Comparison of ENCODE assay signal across 26 mouse cellular contexts in genomic region chr17:27720326-27720725, GRCm38 (mm10). TPM values are rescaled to one million over a fixed set of nuclear protein-coding genes. Genes with fewer than 3 reads are reported as not detected.
A peak's percentile ranks its signal among the peaks of the same experiment; 100 is the strongest.
DNase-seq lines count a peak whose midpoint lies in the region; ATAC-seq and TF ChIP-seq lines count a peak whose summit lies in the region.
"Had no signal": no experiment of that assay in that cellular context is flagged by ENCODE, and none has a peak within 500 bp of the region (broad histone marks: within the 10 kb centered on the region; RNA-seq: fewer than 3 reads in every experiment).

No protein-coding gene starts in this region.

- peak; percentile 67 for DNase-seq in retina, postnatal 1 day
- DNase-seq in testis, postnatal 14 days (ENCODE audit: low spot score): no peak
- DNase-seq in c-Kit-positive CD71-positive TER-119-positive erythroid progenitor cells, embryonic 14.5 days (ENCODE audit: low spot score): no peak
- DNase-seq: adrenal gland, adult 2 months; adrenal gland, postnatal 25 days; cerebellum, adult 18-20 months; cerebellum, adult 9-11 months; cerebellum, postnatal 36 days; embryo, embryonic 11 days; gastrocnemius, postnatal 10 days; gastrocnemius, postnatal 36 days; heart, adult 2 months; heart, postnatal 14 days; heart, postnatal 4 days had no signal

- WGBS in hindbrain, embryonic 13.5 days: 39% methylated on average over 9 of the region's 9 CpGs
- 41% methylated on average over 9 of the region's 9 CpGs for WGBS in hindbrain, embryonic 16.5 days
- 51% methylated on average over 9 of the region's 9 CpGs for WGBS in neural tube, embryonic 14.5 days
- WGBS in neural tube, embryonic 15.5 days: 49% methylated on average over 9 of the region's 9 CpGs

- H3K4me3 ChIP-seq in hindbrain, embryonic 13.5 days: no peak overlapping the region
- H3K4me3 ChIP-seq in hindbrain, embryonic 16.5 days (ENCODE audit: low read length): no peak overlapping the region
- H3K4me3 ChIP-seq in neural tube, embryonic 14.5 days (ENCODE audit: low read depth, low read length): no peak overlapping the region
- H3K4me3 ChIP-seq in neural tube, embryonic 15.5 days (replicated peaks): no peak overlapping the region
- H3K4me3 ChIP-seq in ES-Bruce4 (ENCODE audit: low read depth, low read length): peak overlapping the region; percentile 12; the same call in 1 of the 2 replicates
- H3K4me3 ChIP-seq: forebrain, embryonic 10.5 days; forebrain, embryonic 13.5 days; heart, adult 2 months; heart, embryonic 10.5 days; heart, embryonic 13.5 days; hindbrain, embryonic 12.5 days had no signal

- H3K9ac ChIP-seq in hindbrain, embryonic 13.5 days: peak overlapping the region; percentile 40; the same call in 1 of the 2 replicates
- H3K9ac ChIP-seq in hindbrain, embryonic 16.5 days (ENCODE audit: low read depth, low read length): no peak overlapping the region
- H3K9ac ChIP-seq in neural tube, embryonic 14.5 days (replicated peaks; ENCODE audit: low read depth, low read length): 0 out of 2 replicates have a peak overlapping the region, but pooled peaks have one; percentile 7
- H3K9ac ChIP-seq in neural tube, embryonic 15.5 days (replicated peaks): no peak overlapping the region
- no peak overlapping the region for H3K9ac ChIP-seq in ES-Bruce4 (ENCODE audit: low read depth, poor library complexity, severe bottlenecking)
- H3K9ac ChIP-seq: forebrain, embryonic 13.5 days; heart, embryonic 13.5 days; hindbrain, embryonic 12.5 days had no signal

- ATAC-seq in hindbrain, embryonic 13.5 days (ENCODE audit: low FRiP score): no peak
- ATAC-seq in hindbrain, embryonic 16.5 days: no peak
- ATAC-seq in neural tube, embryonic 14.5 days (ENCODE audit: low read depth): no peak
- no peak for ATAC-seq in neural tube, embryonic 15.5 days (ENCODE audit: low FRiP score)
- ATAC-seq: forebrain, embryonic 13.5 days; forebrain, embryonic 16.5 days had no signal

- TF ChIP-seq POLR2A in ES-Bruce4 (IDR thresholded peaks at IDR 0.05; ENCODE audit: insufficient read depth, low read length): no peak

- H3K36me3 ChIP-seq in hindbrain, embryonic 13.5 days: no peaks in the 10 kb centered on the region
- H3K36me3 ChIP-seq in hindbrain, embryonic 16.5 days (ENCODE audit: control insufficient read depth, insufficient read depth, low read length): no peaks in the 10 kb centered on the region
- H3K36me3 ChIP-seq in neural tube, embryonic 14.5 days (ENCODE audit: control insufficient read depth, insufficient read depth, low read length): no peaks in the 10 kb centered on the region
- no peaks in the 10 kb centered on the region for H3K36me3 ChIP-seq in neural tube, embryonic 15.5 days
- H3K36me3 ChIP-seq in ES-Bruce4 (ENCODE audit: control insufficient read depth, insufficient read depth, low read length, poor library complexity, severe bottlenecking): no peaks in the 10 kb centered on the region
- H3K36me3 ChIP-seq: forebrain, embryonic 10.5 days; heart, embryonic 10.5 days; heart, embryonic 13.5 days; hindbrain, embryonic 12.5 days had no signal

- peaks cover 23% of the 10 kb centered on the region for H3K4me1 ChIP-seq in hindbrain, embryonic 13.5 days (replicated peaks)
- H3K4me1 ChIP-seq in hindbrain, embryonic 16.5 days (ENCODE audit: control insufficient read depth, insufficient read depth, low read depth, low read length): peaks cover 12% of the 10 kb centered on the region; the same call in 1 of the 2 replicates
- H3K4me1 ChIP-seq in neural tube, embryonic 14.5 days (ENCODE audit: control insufficient read depth, insufficient read depth, low read length): no peaks in the 10 kb centered on the region
- H3K4me1 ChIP-seq in neural tube, embryonic 15.5 days: peaks cover 24% of the 10 kb centered on the region
- peaks cover 4% of the 10 kb centered on the region for H3K4me1 ChIP-seq in ES-Bruce4 (ENCODE audit: control insufficient read depth, insufficient read depth, low read length)

- H3K9me3 ChIP-seq in hindbrain, embryonic 13.5 days: no peaks in the 10 kb centered on the region
- H3K9me3 ChIP-seq in hindbrain, embryonic 16.5 days (ENCODE audit: control insufficient read depth, low read length): no peaks in the 10 kb centered on the region
- no peaks in the 10 kb centered on the region for H3K9me3 ChIP-seq in neural tube, embryonic 14.5 days (ENCODE audit: control insufficient read depth, low read length)
- H3K9me3 ChIP-seq in neural tube, embryonic 15.5 days (replicated peaks): no peaks in the 10 kb centered on the region
- no peaks in the 10 kb centered on the region for H3K9me3 ChIP-seq in ES-Bruce4 (replicated peaks; ENCODE audit: control insufficient read depth, insufficient read depth, low read length, poor library complexity, severe bottlenecking)
- H3K9me3 ChIP-seq: forebrain, embryonic 10.5 days; forebrain, embryonic 13.5 days; heart, embryonic 10.5 days; heart, embryonic 13.5 days; hindbrain, embryonic 12.5 days had no signal

- H3K27me3 ChIP-seq in hindbrain, embryonic 13.5 days: peaks cover 14% of the 10 kb centered on the region
- no peaks in the 10 kb centered on the region for H3K27me3 ChIP-seq in hindbrain, embryonic 16.5 days (replicated peaks; ENCODE audit: control insufficient read depth, insufficient read depth, low read length)
- H3K27me3 ChIP-seq in neural tube, embryonic 14.5 days (ENCODE audit: control insufficient read depth, insufficient read depth, low read length): no peaks in the 10 kb centered on the region
- no peaks in the 10 kb centered on the region for H3K27me3 ChIP-seq in neural tube, embryonic 15.5 days (replicated peaks)
- no peaks in the 10 kb centered on the region for H3K27me3 ChIP-seq in ES-Bruce4 (ENCODE audit: control insufficient read depth, insufficient read depth, low read length, poor library complexity, severe bottlenecking)

- no peak for TF ChIP-seq EP300 in ES-Bruce4 (IDR thresholded peaks at IDR 0.05; ENCODE audit: insufficient read depth, low read depth, low read length)

- no peak overlapping the region for H3K4me2 ChIP-seq in hindbrain, embryonic 13.5 days
- H3K4me2 ChIP-seq in hindbrain, embryonic 16.5 days (ENCODE audit: low read length): no peak overlapping the region
- no peak overlapping the region for H3K4me2 ChIP-seq in neural tube, embryonic 14.5 days (ENCODE audit: low read depth, low read length)
- H3K4me2 ChIP-seq in neural tube, embryonic 15.5 days: no peak overlapping the region
- H3K4me2 ChIP-seq: forebrain, embryonic 13.5 days; heart, embryonic 13.5 days; hindbrain, embryonic 12.5 days had no signal

- TF ChIP-seq CTCF in ES-Bruce4 (IDR thresholded peaks at IDR 0.05; ENCODE audit: low read depth, low read length): no peak

- no peak overlapping the region for H3K27ac ChIP-seq in hindbrain, embryonic 13.5 days
- H3K27ac ChIP-seq in hindbrain, embryonic 16.5 days (ENCODE audit: low read depth, low read length): no peak overlapping the region
- H3K27ac ChIP-seq in neural tube, embryonic 14.5 days (ENCODE audit: low read depth, low read length): no peak overlapping the region
- no peak overlapping the region for H3K27ac ChIP-seq in neural tube, embryonic 15.5 days (replicated peaks)
- H3K27ac ChIP-seq in ES-Bruce4 (ENCODE audit: insufficient read depth, low read length): no peak overlapping the region
- H3K27ac ChIP-seq: forebrain, embryonic 10.5 days; forebrain, embryonic 13.5 days; heart, adult 2 months; heart, embryonic 10.5 days; heart, embryonic 13.5 days; hindbrain, embryonic 12.5 days had no signal

RNA-seq across cellular contexts. Expression of gene Spdef, which starts 8.4 kb away (rescaled TPM):
- 0.60 TPM in 2 replicates for polyA plus RNA-seq in hindbrain, embryonic 13.5 days (2015; fragmentation: Nextera tagmentation; extraction: Ambion mirVana)
- polyA plus RNA-seq in hindbrain, embryonic 16.5 days (2015; fragmentation: Nextera tagmentation; extraction: Ambion mirVana): 0.60 and 1.6 TPM in 2 replicates
- 0.59 and 1.3 TPM in 2 replicates for polyA plus RNA-seq in neural tube, embryonic 14.5 days (2014; fragmentation: Nextera tagmentation; extraction: Ambion mirVana)
- 0.92 and 1.9 TPM in 2 replicates for polyA plus RNA-seq in neural tube, embryonic 15.5 days (2015; fragmentation: Nextera tagmentation; extraction: Ambion mirVana)
- 1.2 and 1.4 TPM in 2 replicates for polyA plus RNA-seq in ES-Bruce4 (2011; ENCODE audit: insufficient read depth, insufficient read length, low read depth, missing spikeins)
- polyA plus RNA-seq: embryonic facial prominence, embryonic 11.5 days had no signal

Comparison
In these comparisons a context has a peak if more than half of its experiments do, and no peak if none do; other contexts are left out.
1. H3K9ac ChIP-seq: peak in hindbrain, embryonic 13.5 days (single experiment) and neural tube, embryonic 14.5 days (single experiment); none in hindbrain, embryonic 16.5 days (single experiment), neural tube, embryonic 15.5 days (single experiment) and ES-Bruce4 (single experiment).